Mouse (Mus musculus): ENCODE measurements at regions not wholly inside any gene's neighbourhood (a gene's known extent, or its start where the extent isn't known, plus 50 kb on each side); places are given as distances from the start of the nearest gene placed in this dataset.

GRCm38 (mm10) chr19:48090393-48090792 lies 115.4 kb upstream of the Sorcs3 start:
- DNase-seq (ENCODE audit: low spot score in 2 of 2), result peak; percentile 26 to 55
- intact Hi-C loops (cut with DNase I), result no loop called here

GRCm38 (mm10) chr19:48097363-48097762 lies 108.5 kb upstream of the Sorcs3 start:
- intact Hi-C loops (cut with DNase I), result no loop called here
- peak; percentile 58 to 82 for DNase-seq (ENCODE audit: low spot score in 2 of 2)

GRCm38 (mm10) chr19:48097942-48098596 lies 107.8 kb upstream of the Sorcs3 start:
- intact Hi-C loops (cut with DNase I), result no loop called here
- DNase-seq (ENCODE audit: low spot score in 2 of 2), result peak; percentile 76 to 81

GRCm38 (mm10) chr19:48100991-48101390 lies 104.8 kb upstream of the Sorcs3 start:
- DNase-seq (ENCODE audit: low spot score in 2 of 2), result no peak
- intact Hi-C loops (cut with DNase I), result no loop called here

- intact Hi-C loops (cut with DNase I), result no loop called here
- DNase-seq (ENCODE audit: low spot score in 2 of 2), result no peak
Measured at GRCm38 (mm10) chr19:48115155-48115554, 90.7 kb upstream of the Sorcs3 start.

- DNase-seq (ENCODE audit: low spot score in 2 of 2), result no peak
- intact Hi-C loops (cut with DNase I), result no loop called here
Measured at GRCm38 (mm10) chr19:48115728-48116127, 90.1 kb upstream of the Sorcs3 start.

GRCm38 (mm10) chr19:48116689-48117088 lies 89.1 kb upstream of the Sorcs3 start:
- intact Hi-C loops (cut with DNase I), result no loop called here
- DNase-seq (ENCODE audit: low spot score in 2 of 2), result no peak

- peak in 1 of 2 experiments; percentile 19 for DNase-seq (ENCODE audit: low spot score in 2 of 2)
- intact Hi-C loops (cut with DNase I), result no loop called here
Measured at GRCm38 (mm10) chr19:48117646-48118045, 88.2 kb upstream of the Sorcs3 start.

GRCm38 (mm10) chr19:48122281-48122680 lies 83.5 kb upstream of the Sorcs3 start:
- no peak for DNase-seq (ENCODE audit: low spot score in 2 of 2)
- intact Hi-C loops (cut with DNase I), result no loop called here

- intact Hi-C loops (cut with DNase I), result no loop called here
Measured at GRCm38 (mm10) chr19:48123777-48124176, 82.0 kb upstream of the Sorcs3 start.

GRCm38 (mm10) chr19:48125731-48126130 lies 80.1 kb upstream of the Sorcs3 start:
- intact Hi-C loops (cut with DNase I), result no loop called here
- no peak for DNase-seq (ENCODE audit: low spot score in 2 of 2)

More at GRCm38 (mm10) chr19:48123777-48124176, 82.0 kb upstream of the Sorcs3 start:
- no peak for DNase-seq (ENCODE audit: low spot score in 2 of 2)

- intact Hi-C loops (cut with DNase I), result no loop called here
Measured at GRCm38 (mm10) chr19:48128089-48128488, 77.7 kb upstream of the Sorcs3 start.

GRCm38 (mm10) chr19:48136231-48136630 lies 69.6 kb upstream of the Sorcs3 start:
- DNase-seq (ENCODE audit: low spot score in 2 of 2), result no peak
- intact Hi-C loops (cut with DNase I), result no loop called here

More at GRCm38 (mm10) chr19:48128089-48128488, 77.7 kb upstream of the Sorcs3 start:
- DNase-seq (ENCODE audit: low spot score in 2 of 2), result no peak

GRCm38 (mm10) chr19:48144129-48144528 lies 61.7 kb upstream of the Sorcs3 start:
- peak; percentile 73 to 83 for DNase-seq (ENCODE audit: low spot score in 2 of 2)
- intact Hi-C loops (cut with DNase I), result loop anchor here (5.0 to 10.0 kb wide), 2 partner anchors 243 to 1121 kb away; no protein-coding TSS in a partner anchor

All from left cerebral cortex, postnatal 14 days (tissue).